Mouse (Mus musculus) neural tube, embryonic 14.5 days (tissue): ENCODE results near the gene L3mbtl4. TPM values are rescaled to one million over a fixed set of nuclear protein-coding genes. Genes with fewer than 3 reads are reported as not detected.
"Not testable (repeated sequence)": the region's sequence is repeated elsewhere in the genome, so short reads cannot be mapped to it uniquely, and the experiment has no call there.

Experiments
- ATAC-seq: fragments of 200-750 bp; cut with Nextera tagmentation; 2 replicates; pipeline ENCODE4 v1.8.0; 2017; ENCODE audit warnings: low read depth, mild to moderate bottlenecking, moderate TSS enrichment, moderate library complexity
- H3K27ac ChIP-seq: fragments of 300-500 bp; sonication (generic); 2 replicates; pipeline ENCODE4 v1.5.1; 2014; ENCODE audit warnings: low read depth, mild to moderate bottlenecking, control low read depth, low read length, moderate library complexity, mixed read lengths
- H3K27me3 ChIP-seq: fragments of 300-500 bp; sonication (generic); 2 replicates; pipeline ENCODE4 v1.6.1; 2014; ENCODE audit warnings: low read length; ENCODE audit not compliant: control insufficient read depth, insufficient read depth
- H3K36me3 ChIP-seq: fragments of 300-500 bp; sonication (generic); 2 replicates; pipeline ENCODE4 v1.6.1; 2014; ENCODE audit warnings: low read length, mixed read lengths; ENCODE audit not compliant: control insufficient read depth, insufficient read depth
- H3K4me1 ChIP-seq: fragments of 300-500 bp; sonication (generic); 2 replicates; pipeline ENCODE4 v1.6.1; 2014; ENCODE audit warnings: low read length; ENCODE audit not compliant: control insufficient read depth, insufficient read depth
- H3K4me2 ChIP-seq: fragments of 300-500 bp; sonication (generic); 2 replicates; pipeline ENCODE4 v1.6.1; 2014; ENCODE audit warnings: mild to moderate bottlenecking, low read depth, low read length, control low read depth
- H3K4me3 ChIP-seq: fragments of 300-500 bp; sonication (generic); 2 replicates; pipeline ENCODE4 v1.5.1; 2014; ENCODE audit warnings: low read depth, low read length, control low read depth, mixed read lengths
- H3K9ac ChIP-seq: fragments of 300-500 bp; sonication (generic); replicated peaks from 2 replicates; pipeline ENCODE4 v1.6.1; 2014; ENCODE audit warnings: low read depth, mild to moderate bottlenecking, control low read depth, low read length, mixed read lengths
- H3K9me3 ChIP-seq: fragments of 300-500 bp; sonication (generic); 2 replicates; pipeline ENCODE4 v1.6.1; 2016; ENCODE audit warnings: low read length; ENCODE audit not compliant: control insufficient read depth
- WGBS: fragments of 180-500 bp; shearing (Covaris S2); extraction: QIAGEN DNeasy Blood & Tissue Kit; methylation state at CpG from one replicate; pipeline ENCODE4 v1.1.7; 2014; 5-methylcytosine and 5-hydroxymethylcytosine counted together
- polyA plus RNA-seq: library from polyadenylated mRNA; unstranded; fragments of >200 nt; fragmentation: Nextera tagmentation; extraction: Ambion mirVana; gene quantifications from 2 replicates; pipeline ENCODE4 v1.2.1, GENCODE M21; 2014

The L3mbtl4 gene
- polyA plus RNA-seq, 1 experiment from 2014 or later: 5.3 TPM

DNA sequence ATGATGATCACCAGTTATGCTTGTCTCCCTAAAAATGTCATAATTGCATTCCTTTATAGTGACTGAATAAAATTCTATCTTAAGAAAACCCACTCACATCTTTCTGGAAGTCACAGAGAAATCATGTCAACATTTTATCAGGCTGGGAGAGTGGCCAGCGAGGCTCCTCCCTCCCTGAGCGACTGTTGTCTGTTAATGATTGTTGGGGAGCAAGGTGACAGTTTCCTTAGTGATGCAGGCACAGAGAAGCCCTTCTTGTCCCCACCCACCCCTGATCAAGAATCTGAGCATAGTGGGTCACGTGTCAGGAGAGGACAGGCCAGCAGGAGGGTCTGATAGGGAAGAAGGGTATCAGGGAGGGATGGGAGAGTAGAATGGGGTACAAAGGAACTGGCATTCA is 59.8 kb downstream of the L3mbtl4 start:
- Histone ChIP-seq H3K9me3 (no peaks in the 10 kb centered on the region), H3K27me3 (no peaks in the 10 kb centered on the region), H3K9ac (no peak overlapping the region), H3K27ac (no peak overlapping the region), H3K36me3 (no peaks in the 10 kb centered on the region), H3K4me3 (no peak overlapping the region), H3K4me2 (no peak overlapping the region), H3K4me1 (no peaks in the 10 kb centered on the region)
- no peak for ATAC-seq
- 65% methylated on average over 3 of the region's 3 CpGs for WGBS

DNA sequence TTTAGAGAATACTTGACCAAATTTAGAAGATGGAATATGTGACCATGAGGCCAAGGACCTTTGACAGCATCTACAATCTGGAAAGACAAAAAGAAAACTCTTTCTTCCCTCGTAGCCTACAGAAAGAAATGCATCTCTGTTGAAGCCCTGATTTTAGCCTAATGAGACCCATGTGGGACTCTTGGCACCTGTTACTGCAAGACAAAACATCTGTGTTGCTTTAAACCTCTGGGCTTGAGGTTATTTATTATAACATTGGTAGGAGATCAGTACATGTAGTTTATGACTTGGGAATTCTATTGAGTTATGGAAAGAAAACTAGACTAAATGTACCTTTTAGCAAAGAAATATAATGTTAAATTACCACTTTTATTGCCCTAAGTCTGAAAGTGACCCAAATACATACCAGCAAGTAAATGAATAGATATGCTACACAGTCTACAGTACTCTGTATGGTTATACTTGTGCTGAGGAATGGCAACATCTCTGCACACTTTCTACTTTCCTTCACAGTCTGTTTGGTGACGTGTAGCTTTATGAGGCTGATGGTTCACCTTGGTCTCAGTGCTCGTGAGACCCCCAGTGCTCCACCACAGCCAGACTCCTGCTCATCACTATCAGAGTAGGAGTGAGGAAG is 65.4 kb downstream of the L3mbtl4 start:
- H3K9me3 ChIP-seq: no peaks in the 10 kb centered on the region
- no peaks in the 10 kb centered on the region for H3K36me3 ChIP-seq
- WGBS: 83% methylated on average over 3 of the region's 3 CpGs
- H3K27me3 ChIP-seq: no peaks in the 10 kb centered on the region
- H3K27ac ChIP-seq: no peak overlapping the region
- no peak for ATAC-seq
- no peak overlapping the region for H3K4me2 ChIP-seq
- H3K9ac ChIP-seq: no peak overlapping the region
- H3K4me3 ChIP-seq: no peak overlapping the region
- no peaks in the 10 kb centered on the region for H3K4me1 ChIP-seq

DNA sequence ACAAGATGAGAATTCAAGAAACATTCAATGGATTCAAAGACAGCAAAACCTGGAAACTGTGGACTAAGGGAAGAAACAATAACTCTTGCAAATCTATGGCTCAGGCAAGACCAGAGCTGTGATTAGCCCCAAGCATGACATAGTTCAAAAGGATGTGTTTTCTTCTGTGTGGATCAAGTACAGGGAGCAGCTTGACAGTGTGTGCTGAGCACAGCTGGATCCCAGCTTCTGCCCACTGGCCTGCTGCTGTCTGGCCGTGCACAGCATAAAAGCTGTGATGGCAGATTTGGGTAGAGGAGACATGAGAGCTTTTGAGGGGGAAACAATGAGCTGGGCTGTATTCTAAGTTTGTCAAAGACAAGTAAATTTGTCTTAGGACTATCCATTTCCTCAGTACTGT is 84.1 kb downstream of the L3mbtl4 start:
- Histone ChIP-seq H3K27me3 (no peaks in the 10 kb centered on the region), H3K4me3 (no peak overlapping the region), H3K4me1 (no peaks in the 10 kb centered on the region), H3K36me3 (no peaks in the 10 kb centered on the region), H3K4me2 (no peak overlapping the region), H3K9ac (no peak overlapping the region), H3K9me3 (no peaks in the 10 kb centered on the region), H3K27ac (no peak overlapping the region)
- WGBS: 33% methylated on average over 1 of the region's 1 CpGs
- ATAC-seq: no peak

DNA sequence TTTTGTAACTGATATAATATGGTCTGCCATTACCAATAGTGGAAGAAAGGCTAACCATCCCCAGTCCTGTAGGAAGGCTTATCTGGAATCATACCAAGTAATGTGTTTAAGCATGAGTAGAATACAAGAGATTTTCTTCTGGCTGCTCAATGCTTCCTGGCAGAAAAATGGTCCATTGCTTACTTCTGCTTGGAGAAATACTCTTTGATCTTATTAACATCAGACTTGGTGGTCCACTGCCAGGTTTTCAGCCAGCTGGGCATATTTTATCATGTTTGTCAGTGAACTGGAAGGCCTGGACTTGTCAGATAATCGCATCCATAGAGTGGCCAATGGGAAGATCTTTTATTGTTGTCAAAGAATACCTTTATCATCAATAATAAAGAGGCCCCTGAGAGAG is 97.5 kb downstream of the L3mbtl4 start:
- no peak overlapping the region for H3K4me2 ChIP-seq
- no peaks in the 10 kb centered on the region for H3K27me3 ChIP-seq
- ATAC-seq: no peak
- H3K27ac ChIP-seq: no peak overlapping the region
- no peaks in the 10 kb centered on the region for H3K36me3 ChIP-seq
- no peak overlapping the region for H3K4me3 ChIP-seq
- 91% methylated on average over 1 of the region's 1 CpGs for WGBS
- H3K9ac ChIP-seq: no peak overlapping the region
- no peaks in the 10 kb centered on the region for H3K9me3 ChIP-seq
- H3K4me1 ChIP-seq: no peaks in the 10 kb centered on the region

DNA sequence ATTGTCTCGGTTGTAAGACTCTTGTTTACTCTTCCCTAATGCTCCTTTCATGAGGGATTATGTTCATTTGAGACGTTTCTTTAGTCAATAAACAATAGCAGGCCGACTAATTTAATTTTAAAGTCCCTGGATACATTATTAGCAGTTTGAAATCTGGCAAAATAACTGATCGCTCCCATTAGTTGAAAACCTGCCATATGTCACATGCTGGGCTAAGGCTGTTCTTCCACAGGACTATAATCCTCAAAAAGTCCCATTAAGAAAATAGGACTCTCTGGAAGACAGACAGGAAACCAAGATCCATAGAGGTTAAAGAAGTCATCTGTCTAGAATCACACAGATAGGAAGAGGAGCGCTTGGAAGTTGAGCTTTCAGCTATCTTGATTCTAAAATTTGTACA is 114.9 kb downstream of the L3mbtl4 start:
- H3K4me2 ChIP-seq: no peak overlapping the region
- H3K9me3 ChIP-seq: no peaks in the 10 kb centered on the region
- H3K4me3 ChIP-seq: no peak overlapping the region
- H3K27ac ChIP-seq: no peak overlapping the region
- no peak for ATAC-seq
- H3K4me1 ChIP-seq: no peaks in the 10 kb centered on the region
- WGBS: 66% methylated on average over 5 of the region's 5 CpGs
- H3K9ac ChIP-seq: no peak overlapping the region
- no peaks in the 10 kb centered on the region for H3K27me3 ChIP-seq
- H3K36me3 ChIP-seq: no peaks in the 10 kb centered on the region

DNA sequence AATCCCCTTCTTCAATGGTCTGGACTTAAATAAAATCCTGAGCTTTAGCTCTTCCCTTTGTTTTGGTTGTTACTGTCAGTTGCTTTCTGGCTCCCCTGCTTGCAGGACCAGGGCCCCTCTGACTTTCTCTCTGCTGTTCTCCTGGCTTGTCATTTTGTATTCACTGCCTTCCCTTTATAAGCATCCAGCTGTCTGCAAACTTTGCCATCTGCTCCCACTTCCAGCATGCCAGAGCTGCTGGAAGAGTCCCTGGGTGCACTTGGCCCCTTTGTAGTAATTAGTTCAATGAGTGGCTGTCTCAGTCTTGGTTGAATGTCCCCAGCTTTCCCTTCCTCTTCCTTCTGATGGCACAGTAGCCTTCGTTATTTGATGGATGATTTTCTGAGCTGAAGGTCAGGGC is 132.4 kb downstream of the L3mbtl4 start:
- Histone ChIP-seq H3K9me3 (no peaks in the 10 kb centered on the region), H3K4me3 (no peak overlapping the region), H3K4me1 (no peaks in the 10 kb centered on the region), H3K27ac (no peak overlapping the region), H3K4me2 (no peak overlapping the region), H3K9ac (no peak overlapping the region), H3K36me3 (no peaks in the 10 kb centered on the region), H3K27me3 (no peaks in the 10 kb centered on the region)
- WGBS: 58% methylated on average over 1 of the region's 1 CpGs
- no peak for ATAC-seq

DNA sequence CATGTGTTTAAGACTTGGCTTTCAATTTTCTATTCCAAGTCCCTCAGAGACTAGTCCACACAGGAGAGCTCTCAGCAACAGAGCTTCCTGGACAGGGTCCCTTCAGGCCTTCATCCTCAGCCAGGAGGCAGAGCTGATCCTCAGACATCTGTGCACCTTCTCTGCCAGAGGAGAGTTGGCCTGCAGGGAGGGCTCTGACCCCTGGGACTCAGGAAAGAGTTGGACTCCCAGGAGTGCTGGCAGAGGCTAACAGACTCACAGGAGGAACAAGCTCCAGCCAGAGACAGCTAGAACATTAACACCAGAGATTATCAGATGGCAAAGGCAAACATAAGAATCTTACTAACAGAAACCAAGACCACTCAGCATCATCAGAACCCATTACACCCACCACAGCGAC is 133.5 kb downstream of the L3mbtl4 start:
- H3K4me1 ChIP-seq, H3K9ac ChIP-seq, H3K27ac ChIP-seq, H3K4me3 ChIP-seq, H3K4me2 ChIP-seq, H3K36me3 ChIP-seq, ATAC-seq, H3K9me3 ChIP-seq, H3K27me3 ChIP-seq: not testable (repeated sequence)
- WGBS: 87% methylated on average over 1 of the region's 1 CpGs

DNA sequence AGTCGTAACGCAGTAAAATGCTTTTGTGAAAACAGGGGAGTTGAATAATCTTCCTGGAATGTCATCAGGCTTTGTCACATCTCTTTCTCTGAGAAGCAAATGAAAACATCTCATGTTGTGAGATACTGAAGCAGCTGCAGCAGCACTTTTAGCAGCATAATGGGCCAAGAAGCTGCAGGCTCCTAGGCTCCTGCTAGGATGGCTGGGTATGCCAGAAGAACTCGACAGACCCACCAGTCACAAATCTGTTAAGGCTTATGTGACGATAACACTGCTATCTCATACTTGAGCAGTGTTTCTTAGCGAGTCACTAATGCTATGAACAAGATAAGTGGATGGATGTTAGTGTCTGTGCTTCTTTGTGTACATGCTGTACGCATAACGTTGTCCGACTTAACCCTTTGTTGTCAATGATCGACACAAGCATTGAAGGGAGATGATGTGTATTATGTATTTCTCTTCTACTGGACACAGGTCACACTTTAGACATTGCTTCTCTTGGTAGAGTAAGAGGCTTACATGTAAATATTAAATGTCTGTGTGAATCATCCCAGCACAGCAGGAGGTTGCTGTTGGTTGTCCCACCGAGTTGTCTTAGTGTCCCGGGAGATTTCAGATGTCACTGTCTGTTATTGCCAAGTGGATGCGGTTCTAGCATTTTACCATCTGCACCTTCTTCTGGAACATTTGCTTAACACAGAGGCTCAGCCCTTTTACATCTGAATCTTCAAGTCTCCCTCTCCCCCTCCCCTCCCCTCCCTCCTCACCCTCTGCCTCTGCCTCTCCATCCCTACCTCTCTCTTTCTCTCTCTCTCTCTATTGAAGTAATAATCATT is 149.3 kb downstream of the L3mbtl4 start:
- H3K9ac ChIP-seq: no peak overlapping the region
- 66% methylated on average over 12 of the region's 12 CpGs for WGBS

DNA sequence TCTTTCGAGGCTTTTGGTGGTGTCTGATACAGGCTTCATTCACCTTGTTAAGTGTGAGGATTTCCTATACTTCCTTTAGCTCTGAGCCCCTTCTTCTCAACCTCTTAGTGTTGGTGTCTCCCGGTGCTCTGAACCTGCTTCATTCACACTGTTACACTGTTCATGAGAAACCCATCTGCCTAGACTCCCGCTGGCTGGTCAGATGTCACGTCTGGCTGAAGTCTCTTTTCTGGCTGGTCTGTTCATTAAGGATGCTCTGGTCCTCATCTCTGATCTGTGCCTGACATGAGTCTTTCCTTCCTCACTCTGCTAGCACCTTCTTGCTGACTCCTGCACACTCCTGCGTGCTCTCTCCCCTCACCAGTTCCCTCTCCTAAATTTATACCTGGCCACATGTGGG is 160.0 kb downstream of the L3mbtl4 start:
- Histone ChIP-seq H3K27ac (no peak overlapping the region), H3K36me3 (no peaks in the 10 kb centered on the region), H3K4me1 (no peaks in the 10 kb centered on the region), H3K27me3 (no peaks in the 10 kb centered on the region), H3K4me3 (no peak overlapping the region), H3K9me3 (no peaks in the 10 kb centered on the region), H3K4me2 (no peak overlapping the region), H3K9ac (no peak overlapping the region)
- no peak for ATAC-seq
- 83% methylated on average over 5 of the region's 5 CpGs for WGBS

More for the DNA sequence above, 149.3 kb downstream of the L3mbtl4 start:
- no peaks in the 10 kb centered on the region for H3K9me3 ChIP-seq
- H3K4me2 ChIP-seq: no peak overlapping the region
- H3K4me1 ChIP-seq: no peaks in the 10 kb centered on the region
- H3K4me3 ChIP-seq: no peak overlapping the region
- H3K27ac ChIP-seq: no peak overlapping the region
- no peaks in the 10 kb centered on the region for H3K36me3 ChIP-seq
- H3K27me3 ChIP-seq: no peaks in the 10 kb centered on the region
- no peak for ATAC-seq
